Mouse (Mus musculus) mouse embryonic stem cell (cell line): ENCODE measurements at regions not wholly inside any gene's neighbourhood (a gene's known extent, or its start where the extent isn't known, plus 50 kb on each side); places are given as distances from the start of the nearest gene placed in this dataset.

Source experiments
- in situ Hi-C, 2 experiments: fragments of 300-500 bp; cut with MboI; formaldehyde crosslinking; loops; 1 replicate in 1 of 2; 3 replicates in 1 of 2; pipeline ENCODE4 v1.14.3; 2019 to 2020; ENCODE audit warnings: low sequenced_read_pairs in 2 of 2, low pct_unique_long_range_greater_than_20kb in 1 of 2, mixed read lengths in 1 of 2; ENCODE audit not compliant: unreplicated experiment in 1 of 2

DNA sequence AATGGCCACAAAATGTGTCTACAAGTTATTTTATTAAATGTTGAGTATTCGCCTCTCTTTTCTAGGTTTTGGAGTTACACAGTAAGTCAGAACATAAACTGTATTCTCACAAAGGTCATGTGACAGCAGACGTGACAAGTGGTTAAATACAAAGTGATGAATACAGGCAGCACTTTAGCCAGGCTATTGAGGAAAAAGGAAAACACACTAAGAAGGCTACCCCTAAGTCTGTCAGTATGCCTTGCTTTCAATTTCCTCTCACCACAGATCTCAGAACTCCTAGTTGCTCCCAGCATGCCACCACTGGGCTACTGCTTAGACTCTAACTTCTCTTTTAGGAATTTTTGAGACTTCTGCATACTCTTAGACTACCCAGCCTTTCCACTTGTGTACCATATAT lies 297.9 kb upstream of the Pex5l start:
- in situ Hi-C loops, result no loop called here

DNA sequence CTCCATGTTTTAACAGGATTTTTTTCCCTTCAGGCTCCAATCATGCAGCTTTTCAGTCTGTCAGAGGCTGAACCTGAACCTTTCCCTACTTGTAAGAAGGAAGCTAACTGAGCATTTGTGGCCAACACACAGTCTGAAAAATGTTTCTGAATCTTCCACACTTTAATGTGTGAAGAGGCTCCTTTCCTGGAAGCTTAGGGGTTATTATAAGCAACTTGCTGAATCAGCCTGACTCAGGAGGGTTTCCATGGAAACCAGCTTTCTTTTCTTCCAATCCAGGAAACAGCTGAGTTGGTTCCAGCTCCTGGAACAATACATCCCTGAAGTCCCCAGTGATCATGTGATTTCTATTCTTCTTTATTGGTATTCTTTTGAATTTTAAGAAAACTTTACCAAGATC lies 297.5 kb upstream of the Pex5l start:
- in situ Hi-C loops, result no loop called here

- in situ Hi-C loops, result no loop called here
These were observed 273.9 kb upstream of the Pex5l start for GRCm38 (mm10) chr3:33416922-33417321.

DNA sequence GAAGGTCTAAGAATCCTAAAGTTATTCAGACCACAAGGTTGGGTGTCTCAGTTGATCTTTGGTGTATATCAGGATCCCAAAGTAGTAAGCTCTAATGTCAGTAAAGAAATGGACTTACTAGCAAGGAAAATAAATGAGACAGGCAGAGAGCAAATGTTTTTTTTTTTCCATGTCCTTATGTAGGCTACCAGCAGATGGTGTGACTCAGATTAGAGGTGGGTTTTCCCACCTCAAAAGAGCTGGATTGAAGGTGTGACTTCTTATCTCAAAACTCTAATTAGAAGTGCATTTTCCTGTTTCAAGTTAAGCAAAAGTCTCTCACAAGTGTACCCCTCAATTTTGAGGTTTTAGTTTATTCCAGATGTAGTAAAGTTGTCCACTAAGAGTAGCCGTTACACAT lies 273.3 kb upstream of the Pex5l start:
- in situ Hi-C loops, result no loop called here

GRCm38 (mm10) chr3:33401904-33402303 lies 258.9 kb upstream of the Pex5l start:
- in situ Hi-C loops, result no loop called here

GRCm38 (mm10) chr3:33399321-33399720 lies 256.3 kb upstream of the Pex5l start:
- in situ Hi-C loops, result no loop called here

DNA sequence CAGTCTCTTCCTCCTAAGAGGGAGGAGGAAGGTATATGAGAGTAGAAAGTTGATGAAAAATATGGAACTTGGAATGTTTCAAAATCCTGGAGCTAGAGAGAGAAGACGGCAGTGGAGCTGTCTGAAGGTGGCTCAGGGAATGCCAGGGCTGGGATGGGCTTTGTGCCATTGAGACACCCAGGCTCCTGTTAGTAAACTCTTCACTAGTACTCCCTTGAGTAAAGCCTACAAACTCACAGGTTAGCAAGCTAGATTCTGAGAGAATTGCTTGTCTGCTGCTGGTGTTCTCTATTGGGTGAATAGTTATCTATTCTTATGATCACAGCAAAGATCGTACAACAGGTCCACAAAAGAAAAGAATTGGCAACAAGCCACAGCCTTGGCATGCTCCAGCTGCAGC lies 255.3 kb upstream of the Pex5l start:
- in situ Hi-C loops, result no loop called here

GRCm38 (mm10) chr3:33397217-33397616 lies 254.2 kb upstream of the Pex5l start:
- in situ Hi-C loops, result no loop called here

- in situ Hi-C loops, result no loop called here
These were observed 249.4 kb upstream of the Pex5l start for GRCm38 (mm10) chr3:33392541-33392822.

GRCm38 (mm10) chr3:33391765-33392540 lies 248.9 kb upstream of the Pex5l start:
- in situ Hi-C loops, result no loop called here

GRCm38 (mm10) chr3:33388171-33388570 lies 245.1 kb upstream of the Pex5l start:
- in situ Hi-C loops, result no loop called here

DNA sequence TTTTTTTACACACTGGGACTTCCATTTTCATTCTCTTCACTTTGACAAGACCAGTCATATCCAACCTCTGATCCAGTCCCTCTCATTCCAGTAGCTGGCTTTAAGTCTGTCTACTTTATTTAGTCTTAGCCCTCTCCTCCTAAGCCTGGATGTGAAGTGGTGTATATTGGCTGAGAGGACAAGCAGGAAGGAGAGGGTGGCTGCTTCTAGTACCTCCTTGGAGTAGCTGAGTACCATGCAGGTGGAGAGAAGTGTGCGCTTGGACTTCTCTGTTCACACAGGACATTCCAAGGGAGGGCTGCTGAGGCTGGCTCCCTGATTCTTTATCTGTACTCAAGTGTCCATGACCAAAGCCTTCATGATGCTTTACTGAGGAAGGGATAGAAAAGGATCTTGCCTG lies 240.6 kb upstream of the Pex5l start:
- in situ Hi-C loops, result no loop called here

GRCm38 (mm10) chr3:33379604-33380003 lies 236.6 kb upstream of the Pex5l start:
- in situ Hi-C loops, result no loop called here

DNA sequence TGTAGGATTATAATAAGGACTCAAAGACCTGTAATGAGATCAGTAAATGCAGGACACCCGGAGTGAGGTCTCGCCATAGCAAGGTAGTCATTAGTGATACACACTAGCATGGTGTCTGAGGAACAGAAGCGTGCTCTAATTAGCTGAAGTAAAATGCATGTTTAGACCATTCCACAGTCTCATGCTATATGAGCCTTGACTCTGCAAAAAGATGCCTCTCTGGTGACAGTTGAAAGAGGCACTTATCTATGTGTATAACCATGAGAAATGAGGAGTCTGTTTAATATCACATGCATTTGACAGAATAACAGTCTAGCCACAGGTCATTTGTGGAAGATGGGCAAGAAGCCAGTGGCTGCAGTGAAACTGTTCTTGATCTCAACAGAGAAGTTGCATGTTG lies 232.1 kb upstream of the Pex5l start:
- in situ Hi-C loops, result no loop called here

GRCm38 (mm10) chr3:33372806-33373205 lies 229.8 kb upstream of the Pex5l start:
- in situ Hi-C loops, result no loop called here

- in situ Hi-C loops, result no loop called here
These were observed 220.5 kb upstream of the Pex5l start for GRCm38 (mm10) chr3:33363521-33363920.

DNA sequence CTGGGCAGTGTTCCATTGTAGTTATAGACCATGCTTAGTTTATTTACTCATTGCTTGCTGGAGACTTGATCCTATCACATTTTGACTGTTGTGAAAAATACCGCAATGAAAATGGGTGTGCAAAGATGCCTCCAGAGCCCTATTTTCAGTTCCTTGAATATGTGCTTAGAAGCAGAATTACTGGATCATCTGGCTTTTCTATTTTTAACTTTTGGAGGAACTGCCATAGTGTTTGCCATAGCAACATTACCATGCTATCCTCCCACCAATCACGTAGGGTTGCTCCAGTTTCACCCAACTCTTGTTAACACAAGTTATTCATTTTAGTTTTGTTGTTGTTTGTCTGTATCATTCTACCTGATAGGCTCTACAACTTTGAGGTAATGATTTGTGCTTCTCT lies 217.0 kb upstream of the Pex5l start:
- in situ Hi-C loops, result no loop called here

DNA sequence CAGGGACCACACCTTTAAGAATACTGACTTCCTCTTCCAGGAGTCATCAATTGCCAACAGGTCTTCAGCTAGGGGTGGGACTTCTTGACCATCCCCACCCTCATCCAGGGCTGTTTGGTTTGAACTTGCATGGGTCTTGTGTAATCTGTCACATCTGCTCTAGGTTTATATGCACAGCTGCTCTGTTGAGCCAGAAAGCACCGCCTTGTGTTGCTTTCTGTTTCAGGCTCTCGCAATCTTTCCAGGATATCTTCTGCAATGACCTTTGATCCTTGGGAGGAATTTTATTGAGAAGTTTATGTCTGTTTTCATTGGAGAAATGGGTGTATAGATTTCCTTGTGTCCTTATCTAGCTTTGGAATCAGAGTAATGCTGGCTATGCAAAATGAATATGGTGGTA lies 210.8 kb upstream of the Pex5l start:
- in situ Hi-C loops, result no loop called here

GRCm38 (mm10) chr3:33350986-33351385 lies 207.9 kb upstream of the Pex5l start:
- in situ Hi-C loops, result no loop called here

GRCm38 (mm10) chr3:33334056-33334455 lies 191.0 kb upstream of the Pex5l start:
- in situ Hi-C loops, result no loop called here

- in situ Hi-C loops, result loop anchor here in 1 of 2 experiments (25.0 kb wide), 1 partner anchor 470 kb away; the partner anchor contains the start of gene Ttc14
These were observed 174.6 kb upstream of the Pex5l start for GRCm38 (mm10) chr3:33317691-33318090.
